Mouse (Mus musculus) limb, embryonic 12.5 days (tissue): ENCODE measurements around the gene Adam12. TPM values are rescaled to one million over a fixed set of nuclear protein-coding genes. Genes with fewer than 3 reads are reported as not detected.

Experiments
- ATAC-seq: fragments of 200-750 bp; cut with Nextera tagmentation; 2 replicates; pipeline ENCODE4 v1.8.0; 2017; ENCODE audit warnings: low read depth, moderate TSS enrichment; ENCODE audit not compliant: insufficient number of reproducible peaks, insufficient read depth, low FRiP score, low TSS enrichment
- H3K27ac ChIP-seq: fragments of 300-500 bp; sonication (generic); 2 replicates; pipeline ENCODE4 v1.5.1; 2016; ENCODE audit warnings: mild to moderate bottlenecking, moderate library complexity
- H3K27me3 ChIP-seq: fragments of 300-500 bp; sonication (generic); 2 replicates; pipeline ENCODE4 v1.6.1; 2016; ENCODE audit warnings: mild to moderate bottlenecking, moderate library complexity
- H3K36me3 ChIP-seq: fragments of 300-500 bp; sonication (generic); 2 replicates; pipeline ENCODE4 v1.6.1; 2016; ENCODE audit warnings: mild to moderate bottlenecking, moderate library complexity
- H3K4me1 ChIP-seq: fragments of 300-500 bp; sonication (generic); replicated peaks from 2 replicates; pipeline ENCODE4 v1.6.1; 2016
- H3K4me2 ChIP-seq: fragments of 300-500 bp; sonication (generic); 2 replicates; pipeline ENCODE4 v1.6.1; 2016; ENCODE audit warnings: mild to moderate bottlenecking, moderate library complexity
- H3K4me3 ChIP-seq: fragments of 300-500 bp; sonication (generic); replicated peaks from 2 replicates; pipeline ENCODE4 v1.5.1; 2016; ENCODE audit warnings: mild to moderate bottlenecking
- H3K9ac ChIP-seq: fragments of 300-500 bp; sonication (generic); replicated peaks from 2 replicates; pipeline ENCODE4 v1.6.1; 2016; ENCODE audit warnings: mild to moderate bottlenecking, moderate library complexity
- H3K9me3 ChIP-seq: fragments of 300-500 bp; sonication (generic); 2 replicates; pipeline ENCODE4 v1.6.1; 2016; ENCODE audit warnings: mild to moderate bottlenecking, moderate library complexity
- WGBS: fragments of 180-500 bp; shearing (Covaris S2); methylation state at CpG from one replicate; pipeline ENCODE4 v1.1.7; 2016; 5-methylcytosine and 5-hydroxymethylcytosine counted together
- polyA plus RNA-seq: library from polyadenylated mRNA; unstranded; fragments of >200 nt; fragmentation: Nextera tagmentation; extraction: Ambion mirVana; gene quantifications from 2 replicates; pipeline ENCODE4 v1.2.1, GENCODE M21; 2016

Adam12 gene
- polyA plus RNA-seq, 1 experiment from 2014 or later, result 4.9 TPM

GRCm38 (mm10) chr7:134110116-134110515 lies 121.8 kb downstream of the Adam12 start:
- ATAC-seq, result no peak
- Histone ChIP-seq H3K9me3 (no peaks in the 10 kb centered on the region), H3K27ac (no peak overlapping the region), H3K4me3 (no peak overlapping the region), H3K27me3 (no peaks in the 10 kb centered on the region), H3K4me2 (no peak overlapping the region), H3K36me3 (no peaks in the 10 kb centered on the region), H3K4me1 (no peaks in the 10 kb centered on the region), H3K9ac (no peak overlapping the region)
- WGBS, result 71% methylated on average over 1 of the region's 1 CpGs

GRCm38 (mm10) chr7:134107849-134108248 lies 124.1 kb downstream of the Adam12 start:
- 80% methylated on average over 3 of the region's 3 CpGs for WGBS

GRCm38 (mm10) chr7:134099010-134099409 lies 132.9 kb downstream of the Adam12 start:
- Histone ChIP-seq H3K27me3 (no peaks in the 10 kb centered on the region), H3K4me3 (no peak overlapping the region), H3K27ac (0 out of 2 replicates have a peak overlapping the region, but pooled peaks have one; percentile 50), H3K4me1 (peaks cover 14% of the 10 kb centered on the region), H3K9ac (no peak overlapping the region), H3K4me2 (no peak overlapping the region), H3K9me3 (no peaks in the 10 kb centered on the region), H3K36me3 (no peaks in the 10 kb centered on the region)
- WGBS, result 57% methylated on average over 4 of the region's 4 CpGs
- ATAC-seq, result no peak; the same call in 1 of the 2 replicates

More at GRCm38 (mm10) chr7:134107849-134108248, 124.1 kb downstream of the Adam12 start:
- no peak overlapping the region for H3K4me2 ChIP-seq
- no peak for ATAC-seq
- no peak overlapping the region for H3K9ac ChIP-seq
- H3K27me3 ChIP-seq, result no peaks in the 10 kb centered on the region
- H3K9me3 ChIP-seq, result no peaks in the 10 kb centered on the region
- no peak overlapping the region for H3K27ac ChIP-seq
- H3K4me1 ChIP-seq, result no peaks in the 10 kb centered on the region
- H3K4me3 ChIP-seq, result no peak overlapping the region
- H3K36me3 ChIP-seq, result no peaks in the 10 kb centered on the region

GRCm38 (mm10) chr7:134097861-134098260 lies 134.1 kb downstream of the Adam12 start:
- 92% methylated on average over 2 of the region's 2 CpGs for WGBS
- Histone ChIP-seq H3K27me3 (no peaks in the 10 kb centered on the region), H3K4me3 (no peak overlapping the region), H3K27ac (no peak overlapping the region), H3K4me1 (peaks cover 22% of the 10 kb centered on the region), H3K9ac (no peak overlapping the region), H3K9me3 (no peaks in the 10 kb centered on the region), H3K36me3 (no peaks in the 10 kb centered on the region), H3K4me2 (no peak overlapping the region)
- no peak for ATAC-seq

- no peaks in the 10 kb centered on the region for H3K36me3 ChIP-seq
- H3K4me1 ChIP-seq, result peaks cover 14% of the 10 kb centered on the region
- peak; percentile 47; the same call in 1 of the 2 replicates for ATAC-seq
- H3K4me3 ChIP-seq, result no peak overlapping the region
- no peaks in the 10 kb centered on the region for H3K9me3 ChIP-seq
- peak overlapping the region; percentile 66; the same call in 1 of the 2 replicates for H3K27ac ChIP-seq
- no peak overlapping the region for H3K9ac ChIP-seq
- H3K27me3 ChIP-seq, result no peaks in the 10 kb centered on the region
- WGBS, result 47% methylated on average over 2 of the region's 2 CpGs
- H3K4me2 ChIP-seq, result no peak overlapping the region
These were observed 138.1 kb downstream of the Adam12 start for GRCm38 (mm10) chr7:134093871-134094270.

- no peaks in the 10 kb centered on the region for H3K36me3 ChIP-seq
- no peaks in the 10 kb centered on the region for H3K9me3 ChIP-seq
- no peak for ATAC-seq
- no peak overlapping the region for H3K4me2 ChIP-seq
- no peaks in the 10 kb centered on the region for H3K27me3 ChIP-seq
- WGBS, result 73% methylated on average over 3 of the region's 3 CpGs
- H3K4me1 ChIP-seq, result peaks cover 13% of the 10 kb centered on the region
- H3K4me3 ChIP-seq, result no peak overlapping the region
- no peak overlapping the region for H3K9ac ChIP-seq
- H3K27ac ChIP-seq, result no peak overlapping the region
These were observed 141.2 kb downstream of the Adam12 start for GRCm38 (mm10) chr7:134090764-134091163.

- H3K9ac ChIP-seq, result no peak overlapping the region
- H3K4me1 ChIP-seq, result peaks cover 13% of the 10 kb centered on the region
- WGBS, result 96% methylated on average over 9 of the region's 9 CpGs
- no peak overlapping the region for H3K27ac ChIP-seq
- H3K4me3 ChIP-seq, result no peak overlapping the region
- ATAC-seq, result no peak
- H3K36me3 ChIP-seq, result no peaks in the 10 kb centered on the region
- H3K9me3 ChIP-seq, result no peaks in the 10 kb centered on the region
- no peaks in the 10 kb centered on the region for H3K27me3 ChIP-seq
- no peak overlapping the region for H3K4me2 ChIP-seq
These were observed 141.7 kb downstream of the Adam12 start for GRCm38 (mm10) chr7:134090256-134090655.

GRCm38 (mm10) chr7:134088548-134089347 lies 143.2 kb downstream of the Adam12 start:
- no peak overlapping the region for H3K4me2 ChIP-seq
- no peak overlapping the region for H3K9ac ChIP-seq
- H3K36me3 ChIP-seq, result no peaks in the 10 kb centered on the region
- peaks cover 6% of the 10 kb centered on the region for H3K4me1 ChIP-seq
- H3K4me3 ChIP-seq, result no peak overlapping the region
- no peaks in the 10 kb centered on the region for H3K9me3 ChIP-seq
- 82% methylated on average over 14 of the region's 14 CpGs for WGBS
- no peaks in the 10 kb centered on the region for H3K27me3 ChIP-seq
- ATAC-seq, result no peak
- H3K27ac ChIP-seq, result no peak overlapping the region

- no peak overlapping the region for H3K27ac ChIP-seq
- no peak overlapping the region for H3K4me2 ChIP-seq
- no peaks in the 10 kb centered on the region for H3K4me1 ChIP-seq
- 90% methylated on average over 1 of the region's 2 CpGs for WGBS
- no peak for ATAC-seq
- H3K4me3 ChIP-seq, result no peak overlapping the region
- no peaks in the 10 kb centered on the region for H3K36me3 ChIP-seq
- H3K9me3 ChIP-seq, result no peaks in the 10 kb centered on the region
- H3K9ac ChIP-seq, result no peak overlapping the region
- H3K27me3 ChIP-seq, result no peaks in the 10 kb centered on the region
These were observed 146.6 kb downstream of the Adam12 start for GRCm38 (mm10) chr7:134085396-134085795.

GRCm38 (mm10) chr7:134084926-134085325 lies 147.0 kb downstream of the Adam12 start:
- Histone ChIP-seq H3K4me2 (no peak overlapping the region), H3K9ac (no peak overlapping the region), H3K4me3 (no peak overlapping the region), H3K4me1 (no peaks in the 10 kb centered on the region), H3K36me3 (no peaks in the 10 kb centered on the region), H3K27ac (no peak overlapping the region), H3K27me3 (no peaks in the 10 kb centered on the region), H3K9me3 (no peaks in the 10 kb centered on the region)
- no peak for ATAC-seq

GRCm38 (mm10) chr7:134081307-134082072 lies 150.5 kb downstream of the Adam12 start:
- no peaks in the 10 kb centered on the region for H3K9me3 ChIP-seq
- H3K4me3 ChIP-seq, result no peak overlapping the region
- 34% methylated on average over 8 of the region's 8 CpGs for WGBS
- H3K27me3 ChIP-seq, result no peaks in the 10 kb centered on the region
- H3K27ac ChIP-seq, result no peak overlapping the region
- no peak overlapping the region for H3K4me2 ChIP-seq
- H3K36me3 ChIP-seq, result no peaks in the 10 kb centered on the region
- no peaks in the 10 kb centered on the region for H3K4me1 ChIP-seq
- no peak overlapping the region for H3K9ac ChIP-seq
- ATAC-seq, result no peak
